Mouse (Mus musculus) olfactory bulb, adult 2 months (tissue): Measurements from ENCODE around the gene Cacng1. TPM values are rescaled to one million over a fixed set of nuclear protein-coding genes. Genes with fewer than 3 reads are reported as not detected.

ENCODE experiments used
- H3K27ac ChIP-seq: fragments of 200-500 bp; 2 replicates; pipeline ENCODE4 v1.5.1; 2012; ENCODE audit warnings: low read depth, low read length; ENCODE audit not compliant: insufficient read depth
- H3K4me1 ChIP-seq: fragments of 200-500 bp; 2 replicates; pipeline ENCODE4 v1.6.1; 2012; ENCODE audit warnings: low read length; ENCODE audit not compliant: control insufficient read depth, insufficient read depth
- H3K4me3 ChIP-seq: fragments of 200-500 bp; 2 replicates; pipeline ENCODE4 v1.5.1; 2012; ENCODE audit warnings: mild to moderate bottlenecking, low read depth, low read length, moderate library complexity; ENCODE audit not compliant: insufficient read depth
- CTCF ChIP-seq: fragments of 200-500 bp; IDR thresholded peaks from 2 replicates; pipeline ENCODE4 v1.5.1; 2012; ENCODE audit warnings: low read depth, mild to moderate bottlenecking, low read length, moderate library complexity; ENCODE audit not compliant: insufficient read depth
- POLR2A ChIP-seq: fragments of 200-500 bp; IDR thresholded peaks from 2 replicates; pipeline ENCODE4 v1.6.1; 2012; ENCODE audit warnings: mild to moderate bottlenecking, low read depth, low read length, moderate library complexity; ENCODE audit not compliant: insufficient read depth
- WGBS: fragments of 180-500 bp; shearing (Covaris S2); methylation state at CpG from one replicate; pipeline ENCODE4 v1.1.7; 2018; 5-methylcytosine and 5-hydroxymethylcytosine counted together
- polyA plus RNA-seq: library from polyadenylated mRNA; stranded (reverse); fragments of >200 nt; gene quantifications from 2 replicates; pipeline ENCODE4 v1.2.4, GENCODE M21; 2012; ENCODE audit warnings: low replicate concordance; ENCODE audit not compliant: missing spikeins, insufficient read depth, insufficient read length

Cacng1 gene
- not detected in 2 replicates for polyA plus RNA-seq

GRCm38 (mm10) chr11:107716332-107716938, at the start of gene Cacng1:
Cacng1 (minus strand) TSS chr11:107716522.
- no peak for TF ChIP-seq CTCF
- no peak for TF ChIP-seq POLR2A
- H3K4me1 ChIP-seq = peaks cover 5% of the 10 kb centered on the region
- H3K27ac ChIP-seq = no peak within 1 kb of the TSS
- 90% methylated on average over 16 of the region's 16 CpGs for WGBS
- H3K4me3 ChIP-seq = no peak within 1 kb of the TSS

- 22% methylated on average over 8 of the region's 8 CpGs for WGBS
- no peak overlapping the region for H3K4me3 ChIP-seq
- peaks cover 28% of the 10 kb centered on the region for H3K4me1 ChIP-seq
- TF ChIP-seq CTCF = no peak
- no peak for TF ChIP-seq POLR2A
- peak overlapping the region; percentile 42 for H3K27ac ChIP-seq
Measured at GRCm38 (mm10) chr11:107762688-107763460, 46.6 kb upstream of the Cacng1 start.

- Histone ChIP-seq H3K4me3 (no peak overlapping the region), H3K27ac (no peak overlapping the region), H3K4me1 (peaks cover 28% of the 10 kb centered on the region)
- TF ChIP-seq CTCF = no peak
- no peak for TF ChIP-seq POLR2A
- 73% methylated on average over 10 of the region's 10 CpGs for WGBS
Measured at GRCm38 (mm10) chr11:107761790-107762500, 45.6 kb upstream of the Cacng1 start.

- Histone ChIP-seq H3K4me3 (no peak overlapping the region), H3K4me1 (peaks cover 34% of the 10 kb centered on the region), H3K27ac (no peak overlapping the region)
- TF ChIP-seq CTCF (no peak), POLR2A (no peak)
- 22% methylated on average over 10 of the region's 10 CpGs for WGBS
Measured at GRCm38 (mm10) chr11:107760001-107760400, 43.7 kb upstream of the Cacng1 start.

- WGBS = 48% methylated on average over 9 of the region's 9 CpGs
- Histone ChIP-seq H3K4me3 (no peak overlapping the region), H3K27ac (no peak overlapping the region), H3K4me1 (peaks cover 34% of the 10 kb centered on the region)
- no peak for TF ChIP-seq CTCF
- no peak for TF ChIP-seq POLR2A
Measured at GRCm38 (mm10) chr11:107759516-107759915, 43.2 kb upstream of the Cacng1 start.

- Histone ChIP-seq H3K4me3 (no peak overlapping the region), H3K27ac (no peak overlapping the region), H3K4me1 (peaks cover 12% of the 10 kb centered on the region)
- WGBS = 69% methylated on average over 5 of the region's 5 CpGs
- TF ChIP-seq POLR2A = no peak
- TF ChIP-seq CTCF = no peak
Measured at GRCm38 (mm10) chr11:107749114-107749513, 32.8 kb upstream of the Cacng1 start.

GRCm38 (mm10) chr11:107748243-107749035, 32.1 kb upstream of the Cacng1 start:
- H3K4me3 ChIP-seq = no peak overlapping the region
- no peak overlapping the region for H3K27ac ChIP-seq
- 89% methylated on average over 5 of the region's 5 CpGs for WGBS
- peaks cover 12% of the 10 kb centered on the region for H3K4me1 ChIP-seq
- TF ChIP-seq POLR2A (no peak), CTCF (no peak)

- H3K4me3 ChIP-seq = no peak overlapping the region
- H3K4me1 ChIP-seq = peaks cover 28% of the 10 kb centered on the region
- 61% methylated on average over 3 of the region's 3 CpGs for WGBS
- H3K27ac ChIP-seq = no peak overlapping the region
- TF ChIP-seq CTCF (no peak), POLR2A (no peak)
Measured at GRCm38 (mm10) chr11:107743100-107743499, 26.8 kb upstream of the Cacng1 start.
